Mouse (Mus musculus): ENCODE measurements around the gene Egr4.

Gene Egr4

GRCm38 (mm10) chr6:85491606-85492005 is 21.8 kb downstream of the Egr4 start:
- DNase-seq, result no peak

GRCm38 (mm10) chr6:85490252-85490651 is 23.1 kb downstream of the Egr4 start:
- DNase-seq, result no peak

- DNase-seq, result no peak
Measured at GRCm38 (mm10) chr6:85489717-85490116, 23.7 kb downstream of the Egr4 start.

- DNase-seq, result no peak
Measured at GRCm38 (mm10) chr6:85488510-85488909, 24.9 kb downstream of the Egr4 start.

- DNase-seq, result no peak
Measured at GRCm38 (mm10) chr6:85485738-85486137, 27.7 kb downstream of the Egr4 start.

GRCm38 (mm10) chr6:85483843-85484721 is 29.3 kb downstream of the Egr4 start:
- DNase-seq, result no peak

GRCm38 (mm10) chr6:85480685-85481084 is 32.7 kb downstream of the Egr4 start:
- DNase-seq, result no peak

- no peak for DNase-seq
Measured at GRCm38 (mm10) chr6:85479979-85480378, 33.4 kb downstream of the Egr4 start.

GRCm38 (mm10) chr6:85478416-85478815 is 35.0 kb downstream of the Egr4 start:
- no peak for DNase-seq

- DNase-seq, result peak; percentile 19
Measured at GRCm38 (mm10) chr6:85477366-85477917, 35.9 kb downstream of the Egr4 start.

- DNase-seq, result no peak
Measured at GRCm38 (mm10) chr6:85475581-85475980, 37.8 kb downstream of the Egr4 start.

- no peak for DNase-seq
Measured at GRCm38 (mm10) chr6:85472542-85472941, 40.8 kb downstream of the Egr4 start.

GRCm38 (mm10) chr6:85471962-85472361 is 41.4 kb downstream of the Egr4 start:
- no peak for DNase-seq

- no peak for DNase-seq
Measured at GRCm38 (mm10) chr6:85469660-85470430, 43.5 kb downstream of the Egr4 start.

- DNase-seq, result peak; percentile 17
Measured at GRCm38 (mm10) chr6:85465381-85465780, 48.0 kb downstream of the Egr4 start.

Data from kidney, adult 9 months (tissue).